Mouse (Mus musculus): ENCODE data around the gene Otogl.

- TF ChIP-seq CTCF (IDR thresholded peaks at IDR 0.05; ENCODE audit: low read depth, low read length) = no peak
- no peak for TF ChIP-seq GATA1 (IDR thresholded peaks at IDR 0.05; ENCODE audit: borderline replicate concordance, low read length)
- TF ChIP-seq TAL1 (conservative IDR thresholded peaks at IDR 0.05; ENCODE audit: low read depth, low read length) = no peak
- TF ChIP-seq POLR2AphosphoS5 (IDR thresholded peaks at IDR 0.05; ENCODE audit: insufficient replicate concordance, low read depth, low read length) = no peak
- no peak for TF ChIP-seq GATA2 (IDR thresholded peaks at IDR 0.05; ENCODE audit: borderline replicate concordance, low read depth, low read length)
Observed at GRCm38 (mm10) chr10:107858684-107859083, 53.2 kb downstream of the Otogl start.

Measured in G1E (cell line).